Mouse (Mus musculus) hematopoietic stem cell, adult 5-6 weeks (primary cell): ENCODE results near the gene Fdxr. TPM values are rescaled to one million over a fixed set of nuclear protein-coding genes. Genes with fewer than 3 reads are reported as not detected.

Experiments
- ATAC-seq, 2 experiments: fragments of 125-278 bp in 1 of 2; replicated peaks in 1 of 2; 2 replicates each; pipeline ENCODE4 v1.8.0; 2016 to 2017; ENCODE audit warnings: inconsistent platforms in 2 of 2, mild to moderate bottlenecking in 2 of 2, moderate number of reproducible peaks in 2 of 2, low read depth in 1 of 2, moderate TSS enrichment in 1 of 2; ENCODE audit not compliant: low FRiP score in 2 of 2, poor library complexity in 2 of 2, severe bottlenecking in 2 of 2, insufficient read depth in 1 of 2, low TSS enrichment in 1 of 2
- total RNA-seq: library from RNA; stranded (forward); fragments of 172-1452, 232-1000 nt; gene quantifications from 2 replicates; pipeline ENCODE4 v1.2.3, GENCODE M21; 2017

Fdxr gene
- total RNA-seq, 1 experiment from 2014 or later = 22.6 TPM

DNA sequence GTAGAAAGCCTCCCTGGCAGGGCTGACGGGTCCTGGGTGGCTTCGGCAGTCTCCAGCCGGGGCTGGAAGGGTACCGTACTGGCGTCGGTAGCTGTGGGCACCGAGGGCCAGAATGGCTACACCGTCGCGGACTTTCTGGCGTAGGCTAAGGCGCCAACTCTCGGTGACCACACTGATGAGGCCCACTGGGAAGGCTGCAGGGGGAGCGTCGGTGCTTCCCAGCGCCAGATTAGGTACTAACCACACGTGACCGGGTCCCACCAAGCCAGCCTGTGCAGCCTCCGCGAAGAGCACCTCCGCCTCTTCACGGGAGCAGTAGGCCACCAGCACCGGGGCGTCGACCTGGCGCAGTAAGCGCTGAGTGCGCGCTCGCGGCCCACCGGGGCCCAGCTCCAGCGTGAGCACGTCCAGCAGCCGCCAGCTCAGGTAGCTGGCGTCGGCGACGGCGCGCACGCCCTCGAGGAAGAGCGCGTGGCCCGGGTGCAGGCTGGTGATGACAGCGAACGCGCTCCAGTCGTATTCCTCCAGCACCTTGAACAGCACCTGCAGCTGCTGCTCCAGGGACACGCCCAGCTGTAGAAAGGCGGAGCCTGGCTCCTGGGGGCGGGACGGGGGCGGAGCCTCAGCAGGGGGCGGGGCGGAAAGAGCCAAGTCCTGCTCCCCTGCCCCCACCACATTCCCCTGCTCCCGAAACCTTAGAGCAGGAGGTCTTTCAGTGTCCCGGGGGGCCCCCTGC lies 18.9 kb downstream of the Fdxr start:
- peak in 1 of 2 experiments; percentile 54; a peak in 1 of 4 replicates for ATAC-seq

- ATAC-seq = no peak
These were observed 25.6 kb downstream of the Fdxr start for GRCm38 (mm10) chr11:115251258-115251657.

DNA sequence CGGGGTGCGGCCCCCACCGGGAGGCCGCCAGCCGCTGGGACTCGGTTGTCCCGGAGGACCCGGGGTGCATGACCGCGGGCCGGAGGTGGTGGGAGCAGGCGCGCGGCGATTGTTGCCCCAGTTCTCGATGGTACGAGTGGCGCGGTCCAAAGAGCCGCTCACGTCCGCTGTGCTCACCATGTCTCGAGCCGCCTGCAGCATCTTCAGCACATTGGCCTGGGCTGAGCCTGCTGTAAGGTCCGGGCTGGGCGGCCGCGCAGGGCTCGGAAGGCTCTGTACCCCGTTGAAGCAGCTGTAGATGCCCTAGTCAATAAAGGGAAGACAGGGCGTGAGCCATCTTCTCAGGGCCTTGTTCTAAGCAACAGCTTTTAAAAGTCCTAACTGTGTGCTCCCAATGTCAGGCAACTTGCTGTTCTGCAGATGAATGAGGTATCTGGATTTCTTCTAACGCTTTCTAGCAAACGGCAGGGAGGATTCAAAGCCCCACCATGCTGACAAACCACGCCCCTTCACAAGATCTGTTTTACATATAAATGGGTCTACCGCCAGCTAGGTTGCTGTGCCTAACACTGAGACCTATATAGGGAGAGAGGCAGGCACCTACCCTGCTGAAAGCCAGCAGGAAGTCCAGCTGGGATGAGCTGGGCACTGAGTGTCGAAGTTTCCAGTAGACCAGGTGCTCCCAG lies 26.3 kb downstream of the Fdxr start:
- ATAC-seq = no peak

DNA sequence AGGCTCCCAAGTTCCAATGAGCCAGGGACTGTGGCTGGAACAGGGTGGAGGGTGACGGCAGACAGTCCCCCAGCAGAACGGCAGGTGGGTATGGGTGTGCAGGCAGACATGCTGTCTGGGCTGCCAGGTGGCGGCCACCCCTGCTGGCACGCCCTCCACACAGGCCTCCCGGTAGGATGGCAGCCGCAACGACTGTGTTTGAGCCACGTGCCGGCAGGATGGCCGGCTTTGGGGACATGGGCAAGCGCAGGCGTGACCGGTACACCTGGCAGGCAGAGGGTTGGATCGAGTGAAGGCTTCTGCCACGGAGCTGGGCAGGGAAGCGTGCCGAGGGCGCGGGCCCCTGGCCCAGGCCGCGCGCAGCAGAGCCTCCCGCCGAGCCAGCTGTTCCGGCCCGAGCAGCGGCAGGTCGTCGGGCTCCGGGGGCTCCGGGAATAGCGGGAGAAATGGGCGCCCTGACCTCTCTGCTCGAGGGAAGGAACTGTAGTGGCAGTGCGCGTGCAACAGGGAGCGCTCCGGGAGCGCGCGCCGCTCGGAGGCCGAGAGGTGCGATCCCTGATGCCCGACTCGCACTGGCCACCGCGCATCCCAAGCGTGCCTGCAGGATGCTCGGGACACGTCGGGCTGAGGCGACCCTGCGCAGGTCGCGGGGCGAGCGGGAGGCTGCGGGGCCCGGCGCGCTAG lies 27.0 kb downstream of the Fdxr start:
- no peak for ATAC-seq

DNA sequence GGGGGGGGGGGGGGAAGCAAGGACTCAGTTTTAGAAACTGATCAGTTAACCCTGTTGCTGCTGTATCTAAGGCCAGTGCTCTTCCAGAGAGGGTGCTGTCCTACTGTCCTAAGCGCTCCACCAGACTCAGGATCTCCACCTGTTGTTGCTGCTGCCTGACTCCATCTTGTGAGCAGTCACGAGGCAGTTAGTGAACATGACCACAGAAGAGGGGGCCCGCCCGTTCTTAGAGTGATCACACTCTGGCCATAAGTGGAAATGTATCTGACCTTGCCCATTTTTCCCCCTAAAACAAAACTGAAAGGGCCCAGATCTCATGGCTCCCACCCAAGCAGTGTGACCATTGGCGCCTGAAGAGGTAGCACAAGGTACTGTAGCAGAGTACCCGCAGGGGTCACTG lies 28.9 kb downstream of the Fdxr start:
- no peak for ATAC-seq

GRCm38 (mm10) chr11:115247240-115247639 lies 29.6 kb downstream of the Fdxr start:
- ATAC-seq = no peak

- ATAC-seq = peak; percentile 17 to 41; a peak in 2 of 4 replicates
These were observed 30.5 kb downstream of the Fdxr start for GRCm38 (mm10) chr11:115246386-115246785.

DNA sequence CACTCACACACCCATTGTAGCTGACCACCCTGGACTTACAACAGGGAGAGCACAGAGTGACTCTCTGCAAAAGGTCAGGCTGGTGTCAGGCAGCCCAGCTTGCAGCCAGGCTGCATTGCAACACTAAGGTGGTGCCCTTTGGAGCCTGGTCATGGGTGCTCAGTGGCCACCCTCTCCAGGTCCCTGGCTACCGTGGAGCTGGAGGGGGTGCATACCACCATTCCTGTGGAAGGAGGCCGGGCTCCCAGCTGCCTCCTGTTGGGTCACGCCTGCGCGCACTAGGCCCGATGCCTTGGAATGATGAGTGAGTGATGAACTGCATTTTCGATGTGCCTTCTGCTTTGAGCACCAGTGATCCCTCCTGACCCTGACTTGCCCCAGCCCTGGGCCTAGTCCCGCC lies 32.0 kb downstream of the Fdxr start:
- ATAC-seq = no peak

DNA sequence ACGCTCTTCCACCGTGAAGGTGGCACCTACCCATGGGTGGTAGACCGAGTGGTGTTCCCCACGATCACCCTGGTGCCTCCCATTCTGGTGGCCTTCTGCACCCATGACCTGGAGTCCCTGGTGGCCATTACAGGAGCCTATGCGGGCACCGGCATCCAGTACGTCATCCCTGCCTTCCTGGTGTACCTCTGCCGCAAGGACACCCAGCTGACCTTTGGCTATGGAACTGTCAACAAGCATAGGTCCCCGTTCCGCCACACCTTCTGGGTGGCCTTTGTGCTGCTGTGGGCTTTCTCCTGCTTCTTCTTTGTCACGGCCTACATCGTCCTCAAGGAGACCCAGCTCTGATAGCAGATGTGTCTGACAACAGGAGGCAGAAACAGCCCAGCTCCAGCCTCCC lies 33.1 kb downstream of the Fdxr start:
- no peak for ATAC-seq

DNA sequence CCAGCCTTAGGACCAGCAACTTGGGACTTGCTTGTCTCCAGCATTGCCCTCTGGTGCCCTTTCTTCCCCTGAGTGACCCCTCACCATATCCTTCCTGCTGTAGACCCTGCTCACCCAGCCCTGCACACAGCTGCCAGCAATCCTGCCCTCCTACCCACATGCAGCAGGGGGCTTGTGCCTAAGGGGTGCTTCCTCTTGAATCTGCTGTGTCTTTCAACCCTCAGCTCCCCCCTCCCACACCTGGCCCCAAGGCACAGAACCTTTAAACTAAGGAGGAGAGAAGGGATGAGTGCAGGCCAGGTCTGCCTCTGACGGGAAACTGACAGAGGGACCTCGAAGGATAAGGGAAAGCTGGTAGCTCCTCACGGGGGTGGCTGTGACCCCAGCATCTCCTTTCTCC lies 34.1 kb downstream of the Fdxr start:
- no peak for ATAC-seq

GRCm38 (mm10) chr11:115241402-115241801 lies 35.4 kb downstream of the Fdxr start:
- ATAC-seq = no peak

- no peak for ATAC-seq
These were observed 40.3 kb downstream of the Fdxr start for GRCm38 (mm10) chr11:115236570-115236969.

DNA sequence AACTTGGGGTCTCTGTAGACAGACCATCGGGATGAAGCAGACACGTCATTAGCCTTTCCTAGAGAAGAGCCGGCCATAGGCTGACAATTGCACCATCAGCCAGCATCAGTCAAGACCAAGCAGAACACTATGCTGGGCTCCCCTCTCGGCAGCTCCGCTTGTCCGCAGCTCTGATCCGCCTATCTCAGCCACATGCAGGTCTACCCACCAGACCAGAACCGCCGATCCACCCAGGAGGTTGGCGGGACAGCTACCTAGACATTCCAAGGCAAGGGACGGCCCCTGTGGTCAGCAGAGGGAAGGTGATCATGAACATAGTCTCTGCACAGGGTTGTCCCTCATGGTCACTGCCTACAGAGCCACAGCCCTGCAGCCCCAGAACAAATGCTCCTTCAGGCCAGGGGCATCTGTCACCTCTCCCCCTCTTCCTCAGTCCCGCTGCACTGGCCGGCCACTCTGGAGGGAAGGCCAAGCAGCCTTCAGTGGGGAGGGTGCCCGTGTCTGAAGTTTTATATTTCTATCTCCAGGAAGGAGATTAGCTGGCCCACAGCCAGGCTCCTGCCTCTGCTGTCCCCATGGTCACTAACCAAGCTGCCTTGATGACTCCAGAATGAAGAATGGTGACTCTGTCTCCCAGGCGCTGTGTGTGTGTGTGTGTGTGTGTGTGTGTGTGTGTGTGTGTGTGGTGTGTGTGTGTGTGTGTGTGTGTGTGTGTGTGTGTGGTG lies 42.4 kb downstream of the Fdxr start:
- no peak for ATAC-seq

GRCm38 (mm10) chr11:115233526-115234290 lies 43.1 kb downstream of the Fdxr start:
- ATAC-seq = no peak

- ATAC-seq = no peak
These were observed 44.0 kb downstream of the Fdxr start for GRCm38 (mm10) chr11:115232889-115233288.

GRCm38 (mm10) chr11:115231924-115232323 lies 44.9 kb downstream of the Fdxr start:
- no peak for ATAC-seq
